Mouse (Mus musculus): ENCODE measurements around the gene Il31.

The Il31 gene

DNA sequence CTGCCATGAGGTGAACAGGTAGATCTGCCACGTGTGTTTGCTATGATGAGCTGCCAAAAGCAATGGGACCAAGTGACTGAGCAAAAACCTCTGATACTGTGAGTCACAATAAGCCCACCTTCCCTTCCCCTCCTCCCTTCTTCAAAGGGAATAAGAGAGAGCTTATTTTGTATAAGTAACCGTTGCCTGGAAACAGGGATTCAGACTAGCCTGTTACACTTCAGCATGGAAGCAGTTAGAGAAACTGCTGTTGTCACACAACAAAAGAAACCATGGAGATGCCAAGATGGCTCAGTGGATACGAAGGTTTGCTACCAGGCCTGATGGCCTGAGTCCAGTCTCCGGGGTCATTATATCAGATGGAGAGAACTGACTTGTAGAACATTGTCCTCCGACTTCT, 15.5 kb downstream of the Il31 start:
- no peak for DNase-seq (ENCODE audit: low spot score)

GRCm38 (mm10) chr5:123470784-123471400, 18.4 kb downstream of the Il31 start:
- DNase-seq (ENCODE audit: low spot score): no peak

DNA sequence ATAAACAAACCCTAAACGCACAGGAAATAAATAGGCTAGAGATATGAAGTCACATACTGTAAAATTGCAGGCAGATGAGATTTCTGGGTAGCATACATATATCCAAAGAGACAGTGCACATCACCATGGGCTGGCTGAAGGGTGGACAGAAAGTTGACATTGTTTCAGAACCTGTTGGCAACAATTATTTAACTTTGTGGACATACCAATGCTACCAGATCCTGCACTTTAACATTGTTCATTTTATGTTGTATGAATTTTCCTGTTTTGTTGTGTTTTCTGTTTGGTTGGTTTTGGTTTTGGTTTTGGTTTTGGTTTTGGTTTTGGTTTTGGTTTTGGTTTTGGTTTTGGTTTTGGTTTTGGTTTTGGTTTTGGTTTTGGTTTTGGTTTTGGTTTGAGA, 24.7 kb downstream of the Il31 start:
- no peak for DNase-seq (ENCODE audit: low spot score)

GRCm38 (mm10) chr5:123461420-123461819, 27.9 kb downstream of the Il31 start:
- DNase-seq (ENCODE audit: low spot score): no peak

GRCm38 (mm10) chr5:123451886-123452285, 37.4 kb downstream of the Il31 start:
- no peak for DNase-seq (ENCODE audit: low spot score)

- DNase-seq (ENCODE audit: low spot score): no peak
Measured at GRCm38 (mm10) chr5:123444849-123445334, 44.4 kb downstream of the Il31 start.

GRCm38 (mm10) chr5:123444069-123444468, 45.2 kb downstream of the Il31 start:
- DNase-seq (ENCODE audit: low spot score): peak; percentile 45

DNA sequence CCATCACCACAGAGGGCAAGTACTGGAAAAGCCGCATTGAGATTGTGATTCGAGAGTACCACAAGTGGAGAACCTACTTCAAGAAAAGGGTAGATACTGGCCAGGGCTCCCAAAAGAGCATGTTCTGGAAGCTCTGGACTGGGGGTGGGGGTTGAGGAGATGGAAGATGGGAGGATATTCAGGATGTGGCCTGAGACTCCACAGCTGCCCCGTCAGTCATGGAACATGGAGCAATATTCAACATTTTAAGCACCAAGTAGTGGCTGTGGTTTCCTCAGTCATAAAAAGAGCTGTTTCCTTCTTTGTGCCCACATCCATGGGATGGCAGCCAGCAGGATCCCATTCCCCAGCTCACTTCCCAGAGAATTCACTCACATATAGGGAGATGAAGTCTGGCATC, 47.0 kb downstream of the Il31 start:
- no peak for DNase-seq (ENCODE audit: low spot score)

DNA sequence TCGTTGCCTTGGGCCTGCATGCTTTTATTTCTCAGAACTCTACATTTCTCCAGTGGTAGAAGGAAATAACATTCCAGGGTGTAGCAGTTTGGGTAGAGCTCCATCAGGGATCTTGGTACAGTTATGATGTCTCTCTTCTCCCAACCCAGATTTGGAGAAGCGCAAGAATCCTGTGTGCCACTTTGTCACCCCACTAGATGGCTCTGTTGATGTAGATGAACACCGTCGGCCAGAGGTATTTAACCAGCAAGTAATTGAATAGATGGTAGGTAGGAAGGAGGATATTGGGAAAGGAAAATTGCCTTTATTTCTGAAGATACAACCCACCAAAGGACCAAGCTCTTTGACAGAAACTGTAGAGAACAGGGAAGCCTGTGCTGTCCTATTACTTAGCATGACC, 48.6 kb downstream of the Il31 start:
- no peak for DNase-seq (ENCODE audit: low spot score)

DNA sequence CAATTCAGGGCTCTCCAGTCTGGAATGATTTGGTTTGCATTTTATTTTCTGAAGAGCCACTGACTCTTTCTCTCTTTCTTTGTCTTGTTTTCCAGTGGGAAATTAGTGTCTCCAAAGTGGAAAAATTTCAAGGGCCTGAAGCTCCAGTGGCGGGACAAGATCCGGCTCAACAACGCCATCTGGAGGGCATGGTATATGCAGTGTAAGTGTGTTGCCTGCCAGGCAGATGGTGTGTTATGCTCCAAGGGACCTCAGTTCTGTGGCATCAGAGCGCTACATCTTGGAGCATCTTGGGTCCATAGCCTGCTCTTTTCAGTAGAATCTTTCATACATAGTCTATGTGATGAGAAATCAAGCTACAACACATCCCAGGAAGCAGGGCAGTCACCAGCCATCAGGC, 49.3 kb downstream of the Il31 start:
- DNase-seq (ENCODE audit: low spot score): no peak

GRCm38 (mm10) chr5:123439312-123439711, 50.0 kb downstream of the Il31 start:
- no peak for DNase-seq (ENCODE audit: low spot score)

- DNase-seq (ENCODE audit: low spot score): no peak
Measured at GRCm38 (mm10) chr5:123438381-123438780, 50.9 kb downstream of the Il31 start.

DNA sequence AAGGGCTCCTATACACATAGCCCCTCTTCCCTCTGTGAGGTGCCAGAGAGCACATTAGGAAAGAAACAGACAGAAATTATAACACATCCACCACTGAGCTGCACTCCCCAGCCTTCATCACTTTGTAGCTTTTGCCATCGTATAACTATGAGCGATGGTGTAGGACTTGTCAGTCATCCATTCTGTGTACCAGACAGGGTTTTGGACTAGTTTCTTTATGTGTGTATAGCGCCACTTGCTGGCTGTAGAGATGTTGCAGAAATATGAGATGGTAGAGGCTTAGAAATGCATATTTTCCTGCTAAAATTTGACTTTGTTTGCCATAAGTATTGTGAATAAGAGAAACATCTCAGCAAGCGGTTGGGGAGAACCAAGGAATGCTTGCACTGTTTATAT, 52.5 kb downstream of the Il31 start:
- DNase-seq (ENCODE audit: low spot score): no peak

DNA sequence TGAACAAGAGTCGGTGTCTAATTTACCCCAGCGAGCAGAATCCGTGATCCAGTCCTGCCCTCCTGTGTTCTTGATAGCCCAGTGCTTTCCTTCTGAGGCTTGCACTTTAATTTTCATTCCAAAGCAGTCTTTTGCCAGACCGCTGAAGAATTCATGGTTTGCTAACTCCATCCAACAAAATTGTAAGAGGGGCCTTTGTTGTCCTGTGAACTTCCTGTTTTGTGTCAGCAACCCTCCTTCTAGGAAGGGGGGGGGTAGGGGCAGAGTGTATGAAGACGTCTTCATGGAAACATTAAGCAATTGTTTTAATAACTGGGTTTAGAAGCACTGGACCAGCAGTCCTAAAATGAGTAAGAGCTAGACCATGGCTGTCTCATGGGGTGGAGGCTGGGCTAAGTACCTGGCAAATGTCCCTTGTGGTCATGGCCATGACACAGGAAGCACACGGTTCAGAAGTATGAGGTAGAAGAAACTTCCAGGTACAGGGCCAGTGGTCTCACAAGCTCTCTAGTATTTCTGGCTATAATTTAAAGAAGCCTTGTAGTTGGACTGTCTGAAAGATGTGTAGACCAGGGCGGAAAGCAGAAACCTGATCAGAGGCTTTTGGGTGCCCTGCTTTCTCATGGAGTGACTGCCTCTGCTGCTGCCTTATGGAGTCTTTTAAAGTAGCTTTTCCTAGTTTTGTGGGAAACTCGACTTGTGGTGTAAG, 53.1 kb downstream of the Il31 start:
- DNase-seq (ENCODE audit: low spot score): no peak

GRCm38 (mm10) chr5:123432305-123432874, 56.9 kb downstream of the Il31 start:
- no peak for DNase-seq (ENCODE audit: low spot score)

- DNase-seq (ENCODE audit: low spot score): peak; percentile 26
Measured at GRCm38 (mm10) chr5:123431524-123432304, 57.6 kb downstream of the Il31 start.
